Mouse (Mus musculus): Measurements from ENCODE around the gene Npepps. TPM values are rescaled to one million over a fixed set of nuclear protein-coding genes. Genes with fewer than 3 reads are reported as not detected.

The Npepps gene
- polyA plus RNA-seq, 1 experiment from 2014 or later, result 98.6 TPM

DNA sequence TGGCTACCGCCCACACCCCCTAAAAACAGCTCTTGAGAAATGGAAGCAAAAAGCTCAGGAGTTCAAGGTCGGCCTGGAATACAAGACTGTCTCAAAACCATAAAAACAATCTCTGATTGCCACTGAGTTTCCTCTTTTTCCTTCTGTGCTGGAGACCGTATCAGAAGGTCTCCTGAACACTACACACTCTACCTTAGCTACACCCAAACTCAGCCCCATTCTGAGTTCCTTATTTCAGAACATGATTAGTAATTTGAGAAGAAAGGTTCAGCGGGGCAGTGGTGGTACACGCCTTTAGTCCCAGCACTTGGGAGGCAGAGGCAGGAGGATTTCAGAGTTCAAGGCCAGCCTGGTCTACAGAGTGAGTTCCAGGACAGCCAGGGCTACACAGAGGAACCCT, 99.4 kb downstream of the Npepps start:
- H3K4me1 ChIP-seq (ENCODE audit: control insufficient read depth, insufficient read depth, low read length), result peaks cover 3% of the 10 kb centered on the region
- H3K9ac ChIP-seq (ENCODE audit: low read length), result no peak overlapping the region
- WGBS, result 84% methylated on average over 5 of the region's 5 CpGs
- ATAC-seq (ENCODE audit: insufficient read depth, low FRiP score, low TSS enrichment) (no peak), DNase-seq (ENCODE audit: low spot score) (no peak)
- H3K36me3 ChIP-seq (ENCODE audit: control insufficient read depth, insufficient read depth, low read length), result peaks cover 53% of the 10 kb centered on the region
- no peaks in the 10 kb centered on the region for H3K9me3 ChIP-seq (ENCODE audit: control insufficient read depth, low read length)
- H3K27me3 ChIP-seq (ENCODE audit: control insufficient read depth, insufficient read depth, low read length), result no peaks in the 10 kb centered on the region
- no peak overlapping the region for H3K27ac ChIP-seq (ENCODE audit: low read depth, low read length)
- H3K4me3 ChIP-seq (ENCODE audit: low read depth, low read length), result no peak overlapping the region
- no peak overlapping the region for H3K4me2 ChIP-seq (ENCODE audit: low read depth)

DNA sequence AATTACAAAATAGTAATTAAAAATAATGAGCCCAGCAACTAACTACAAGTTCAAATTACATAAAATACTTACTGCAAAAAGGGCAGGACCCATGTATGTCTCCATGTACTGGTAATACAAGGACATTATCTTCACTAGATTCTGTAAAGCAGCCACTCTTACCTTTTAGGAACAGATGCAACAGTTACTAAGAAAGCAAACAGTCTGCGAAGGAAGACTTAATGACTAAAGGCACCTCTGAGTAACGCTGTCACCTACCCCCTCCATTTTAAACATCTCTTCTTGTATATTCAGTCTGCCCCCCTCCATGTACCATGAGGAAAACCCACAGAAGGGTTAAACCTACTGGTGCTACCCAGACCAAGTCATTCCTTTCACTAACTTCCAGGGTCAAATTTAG, 102.2 kb downstream of the Npepps start:
- H3K4me1 ChIP-seq (ENCODE audit: control insufficient read depth, insufficient read depth, low read length), result no peaks in the 10 kb centered on the region
- no peak overlapping the region for H3K27ac ChIP-seq (ENCODE audit: low read depth, low read length)
- 98% methylated on average over 2 of the region's 2 CpGs for WGBS
- no peaks in the 10 kb centered on the region for H3K27me3 ChIP-seq (ENCODE audit: control insufficient read depth, insufficient read depth, low read length)
- DNase-seq (ENCODE audit: low spot score) (no peak), ATAC-seq (ENCODE audit: insufficient read depth, low FRiP score, low TSS enrichment) (no peak)
- no peak overlapping the region for H3K9ac ChIP-seq (ENCODE audit: low read length)
- H3K4me3 ChIP-seq (ENCODE audit: low read depth, low read length), result no peak overlapping the region
- no peak overlapping the region for H3K4me2 ChIP-seq (ENCODE audit: low read depth)
- H3K9me3 ChIP-seq (ENCODE audit: control insufficient read depth, low read length), result no peaks in the 10 kb centered on the region
- H3K36me3 ChIP-seq (ENCODE audit: control insufficient read depth, insufficient read depth, low read length), result peaks cover 59% of the 10 kb centered on the region

DNA sequence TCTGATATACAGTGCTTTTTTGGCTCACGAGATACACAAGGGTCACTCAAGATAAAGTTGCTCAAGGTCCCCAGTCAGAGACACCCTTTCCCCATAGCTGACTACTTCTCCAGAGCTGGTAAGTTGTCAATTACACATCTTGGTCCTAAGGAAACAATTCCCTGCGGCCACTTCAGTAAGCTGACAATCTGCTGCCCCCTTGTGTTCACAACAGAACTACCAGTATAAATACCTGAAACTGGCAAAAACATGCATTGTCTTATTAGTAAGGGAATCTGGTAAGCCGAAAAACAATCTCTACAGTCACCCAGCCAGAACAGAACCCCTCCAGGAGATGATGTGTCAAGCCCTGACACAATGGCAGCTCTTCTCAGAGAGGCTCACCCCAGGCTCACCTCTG, 103.6 kb downstream of the Npepps start:
- Histone ChIP-seq H3K4me3 (ENCODE audit: low read depth, low read length) (no peak overlapping the region), H3K36me3 (ENCODE audit: control insufficient read depth, insufficient read depth, low read length) (peaks cover 57% of the 10 kb centered on the region), H3K9me3 (ENCODE audit: control insufficient read depth, low read length) (no peaks in the 10 kb centered on the region), H3K4me1 (ENCODE audit: control insufficient read depth, insufficient read depth, low read length) (no peaks in the 10 kb centered on the region), H3K9ac (ENCODE audit: low read length) (no peak overlapping the region), H3K27me3 (ENCODE audit: control insufficient read depth, insufficient read depth, low read length) (no peaks in the 10 kb centered on the region), H3K27ac (ENCODE audit: low read depth, low read length) (no peak overlapping the region), H3K4me2 (ENCODE audit: low read depth) (no peak overlapping the region)
- no peak for DNase-seq (ENCODE audit: low spot score)
- WGBS, result 76% methylated on average over 3 of the region's 3 CpGs
- no peak for ATAC-seq (ENCODE audit: insufficient read depth, low FRiP score, low TSS enrichment)

DNA sequence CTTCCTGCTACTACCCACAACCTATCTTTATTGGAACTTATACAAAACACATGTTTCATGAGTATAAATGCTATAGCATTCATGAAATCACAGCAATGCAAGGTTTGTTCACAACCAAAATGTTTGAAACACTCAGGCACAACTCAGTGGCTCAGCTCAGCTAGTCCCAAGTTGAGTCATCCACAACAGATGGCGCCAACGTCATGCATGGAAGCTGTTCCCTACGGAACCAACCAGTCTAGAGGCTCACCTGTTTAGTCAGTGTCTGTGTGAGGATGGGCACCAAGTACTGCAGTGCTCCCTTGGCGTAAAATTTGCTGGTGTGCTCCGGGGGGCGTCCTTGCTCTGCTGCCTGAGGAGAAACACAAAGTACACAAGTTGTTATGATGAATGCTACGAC, 104.9 kb downstream of the Npepps start:
- WGBS, result 96% methylated on average over 7 of the region's 7 CpGs
- Histone ChIP-seq H3K4me2 (ENCODE audit: low read depth) (no peak overlapping the region), H3K4me1 (ENCODE audit: control insufficient read depth, insufficient read depth, low read length) (no peaks in the 10 kb centered on the region), H3K36me3 (ENCODE audit: control insufficient read depth, insufficient read depth, low read length) (peaks cover 54% of the 10 kb centered on the region), H3K4me3 (ENCODE audit: low read depth, low read length) (no peak overlapping the region), H3K9me3 (ENCODE audit: control insufficient read depth, low read length) (no peaks in the 10 kb centered on the region), H3K27ac (ENCODE audit: low read depth, low read length) (no peak overlapping the region), H3K27me3 (ENCODE audit: control insufficient read depth, insufficient read depth, low read length) (no peaks in the 10 kb centered on the region), H3K9ac (ENCODE audit: low read length) (no peak overlapping the region)
- no peak for ATAC-seq (ENCODE audit: insufficient read depth, low FRiP score, low TSS enrichment)
- no peak for DNase-seq (ENCODE audit: low spot score)

DNA sequence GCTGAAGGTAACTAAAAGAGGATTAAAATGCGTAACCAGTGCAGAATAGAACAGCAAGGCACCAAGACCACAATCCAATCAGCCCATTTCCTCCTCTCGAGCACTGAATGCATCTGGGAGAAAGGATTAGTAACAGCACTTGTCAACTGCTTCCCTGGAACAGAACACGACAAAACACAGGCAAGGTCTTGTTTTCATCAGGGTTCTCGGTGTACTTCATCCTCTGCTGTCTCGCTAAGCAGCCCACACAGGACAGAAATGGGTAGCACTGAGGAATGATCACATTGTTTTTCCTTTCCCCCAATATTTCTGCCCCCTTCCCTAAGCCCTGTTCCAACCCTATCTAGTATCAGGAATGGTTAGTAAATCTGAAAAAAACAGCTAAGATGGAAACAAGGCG, 120.1 kb downstream of the Npepps start:
- Histone ChIP-seq H3K4me1 (ENCODE audit: control insufficient read depth, insufficient read depth, low read length) (no peaks in the 10 kb centered on the region), H3K27me3 (ENCODE audit: control insufficient read depth, insufficient read depth, low read length) (no peaks in the 10 kb centered on the region), H3K9ac (ENCODE audit: low read length) (no peak overlapping the region), H3K4me3 (ENCODE audit: low read depth, low read length) (no peak overlapping the region), H3K9me3 (ENCODE audit: control insufficient read depth, low read length) (no peaks in the 10 kb centered on the region), H3K36me3 (ENCODE audit: control insufficient read depth, insufficient read depth, low read length) (peaks cover 37% of the 10 kb centered on the region), H3K4me2 (ENCODE audit: low read depth) (no peak overlapping the region), H3K27ac (ENCODE audit: low read depth, low read length) (no peak overlapping the region)
- WGBS, result 92% methylated on average over 6 of the region's 6 CpGs
- ATAC-seq (ENCODE audit: insufficient read depth, low FRiP score, low TSS enrichment) (no peak), DNase-seq (ENCODE audit: low spot score) (no peak)

DNA sequence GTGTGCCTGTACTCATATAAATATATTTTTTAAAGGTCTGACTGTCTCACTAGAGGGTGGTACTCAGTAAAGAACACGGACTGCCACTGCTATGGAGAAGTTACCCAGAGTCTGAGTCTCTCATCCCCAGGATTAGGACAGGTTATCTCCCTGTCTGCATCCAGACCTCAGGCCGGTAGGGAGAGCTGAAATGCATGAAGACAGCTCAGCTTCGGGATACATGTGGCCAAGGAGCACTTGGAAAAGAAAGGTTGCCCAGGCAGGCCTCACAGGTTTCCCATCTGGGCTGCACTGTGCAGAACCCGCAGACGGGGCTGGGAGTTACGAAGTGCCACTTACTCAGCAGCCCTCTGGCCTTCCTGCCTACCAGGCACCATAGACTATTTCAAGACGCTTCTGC, 123.4 kb downstream of the Npepps start:
- H3K4me3 ChIP-seq (ENCODE audit: low read depth, low read length), result no peak overlapping the region
- ATAC-seq (ENCODE audit: insufficient read depth, low FRiP score, low TSS enrichment) (no peak), DNase-seq (ENCODE audit: low spot score) (no peak)
- peaks cover 19% of the 10 kb centered on the region for H3K36me3 ChIP-seq (ENCODE audit: control insufficient read depth, insufficient read depth, low read length)
- H3K27ac ChIP-seq (ENCODE audit: low read depth, low read length), result no peak overlapping the region
- H3K27me3 ChIP-seq (ENCODE audit: control insufficient read depth, insufficient read depth, low read length), result no peaks in the 10 kb centered on the region
- H3K4me1 ChIP-seq (ENCODE audit: control insufficient read depth, insufficient read depth, low read length), result peaks cover 9% of the 10 kb centered on the region
- H3K9me3 ChIP-seq (ENCODE audit: control insufficient read depth, low read length), result no peaks in the 10 kb centered on the region
- no peak overlapping the region for H3K9ac ChIP-seq (ENCODE audit: low read length)
- 85% methylated on average over 7 of the region's 7 CpGs for WGBS
- H3K4me2 ChIP-seq (ENCODE audit: low read depth), result no peak overlapping the region

Other genes starting within 250 kb of the Npepps start
- 2.7 and 3.1 TPM in 2 replicates for gene Lrrc46, start 239.2 kb downstream of the Npepps start, polyA plus RNA-seq (2014; fragmentation: Nextera tagmentation; extraction: Ambion mirVana)
- gene Mrpl10, start 239.1 kb downstream of the Npepps start, polyA plus RNA-seq (2014; fragmentation: Nextera tagmentation; extraction: Ambion mirVana), result 75.8 and 78.7 TPM in 2 replicates
- 5.3 and 7.2 TPM in 2 replicates for gene Osbpl7, start 230.0 kb downstream of the Npepps start, polyA plus RNA-seq (2014; fragmentation: Nextera tagmentation; extraction: Ambion mirVana)
- gene Tbx21, start 165.3 kb downstream of the Npepps start, polyA plus RNA-seq (2014; fragmentation: Nextera tagmentation; extraction: Ambion mirVana), result 0.19 and 0.21 TPM in 2 replicates
- gene Tbkbp1, start 129.1 kb downstream of the Npepps start, polyA plus RNA-seq (2014; fragmentation: Nextera tagmentation; extraction: Ambion mirVana), result 5.8 and 5.9 TPM in 2 replicates
- 85.3 and 86.7 TPM in 2 replicates for gene Kpnb1, start 92.8 kb downstream of the Npepps start, polyA plus RNA-seq (2014; fragmentation: Nextera tagmentation; extraction: Ambion mirVana)
- gene Mrpl45, start 35.1 kb upstream of the Npepps start, polyA plus RNA-seq (2014; fragmentation: Nextera tagmentation; extraction: Ambion mirVana), result 49.0 and 52.9 TPM in 2 replicates
- 0.04 and 0.08 TPM in 2 replicates for gene Gpr179, start 71.4 kb upstream of the Npepps start, polyA plus RNA-seq (2014; fragmentation: Nextera tagmentation; extraction: Ambion mirVana)
- gene Socs7, start 81.9 kb upstream of the Npepps start, polyA plus RNA-seq (2014; fragmentation: Nextera tagmentation; extraction: Ambion mirVana), result 3.1 and 3.2 TPM in 2 replicates
- 4.1 and 5.2 TPM in 2 replicates for gene Arhgap23, start 134.9 kb upstream of the Npepps start, polyA plus RNA-seq (2014; fragmentation: Nextera tagmentation; extraction: Ambion mirVana)
- not detected in 2 replicates for gene 4933428G20Rik, start 219.7 kb upstream of the Npepps start, polyA plus RNA-seq (2014; fragmentation: Nextera tagmentation; extraction: Ambion mirVana)

Data from neural tube, embryonic 11.5 days (tissue).